ENCODE assay signal across 7 mouse cellular contexts in genomic region chr15:98089421-98090183, GRCm38 (mm10). TPM values are rescaled to one million over a fixed set of nuclear protein-coding genes. Genes with fewer than 3 reads are reported as not detected.
A peak's percentile ranks its signal among the peaks of the same experiment; 100 is the strongest.
DNase-seq lines count a peak whose midpoint lies in the region; ATAC-seq and TF ChIP-seq lines count a peak whose summit lies in the region.

No protein-coding gene starts in this region.

- intact Hi-C loops in left cerebral cortex, postnatal 25 days (cut with DNase I), result loop anchor here (5.0 to 10.0 kb wide), 3 partner anchors 78 to 415 kb away; partner anchors contain the start of genes Asb8, Ccdc184 and Zfp641
- intact Hi-C loops in left cerebral cortex, postnatal 10 days (cut with DNase I), result loop anchor here (5.0 kb wide), 2 partner anchors 58 to 83 kb away; no protein-coding TSS in a partner anchor

- no peak overlapping the region for H3K4me3 ChIP-seq in G1E (ENCODE audit: low read depth, low read length)
- H3K4me3 ChIP-seq in spleen, adult 2 months (ENCODE audit: extremely low read depth, insufficient read depth, insufficient read length), result peak overlapping the region; percentile 53

- TF ChIP-seq POLR2A in spleen, adult 2 months (IDR thresholded peaks at IDR 0.05; ENCODE audit: low read depth, low read length), result no peak

- peaks cover 50% of the 10 kb centered on the region for H3K36me3 ChIP-seq in G1E (replicated peaks)
- H3K36me3 ChIP-seq in spleen, adult 2 months (ENCODE audit: control insufficient read depth, insufficient read depth, low read length), result peaks cover 10% of the 10 kb centered on the region

- no peak for ATAC-seq in G1E (ENCODE audit: extremely low read depth, insufficient number of reproducible peaks, low FRiP score, poor library complexity, severe bottlenecking)

- H3K9me3 ChIP-seq in G1E (replicated peaks), result no peaks in the 10 kb centered on the region

- 19% methylated on average over 9 of the region's 9 CpGs for WGBS in spleen, adult 2 months

- H3K4me1 ChIP-seq in G1E (ENCODE audit: insufficient read depth, low read depth, low read length), result peaks cover 20% of the 10 kb centered on the region
- H3K4me1 ChIP-seq in spleen, adult 2 months (ENCODE audit: control insufficient read depth, insufficient read depth, insufficient read length), result peaks cover 7% of the 10 kb centered on the region

- H3K27me3 ChIP-seq in G1E (ENCODE audit: insufficient read depth, low read length), result no peaks in the 10 kb centered on the region
- no peaks in the 10 kb centered on the region for H3K27me3 ChIP-seq in spleen, adult 2 months (ENCODE audit: control insufficient read depth, insufficient read depth, low read length)

- TF ChIP-seq CTCF in G1E (IDR thresholded peaks at IDR 0.05; ENCODE audit: low read depth, low read length), result 0 out of 2 replicates have a peak, but pooled peaks have one; percentile 14
- peak; percentile 19; the same call in 1 of the 2 replicates for TF ChIP-seq CTCF in spleen, adult 2 months (IDR thresholded peaks at IDR 0.05; ENCODE audit: extremely low read depth, insufficient read depth, insufficient read length, insufficient replicate concordance)

- DNase-seq in left cerebral cortex, postnatal 25 days (ENCODE audit: low spot score in 2 of 2), result peak; percentile 28 to 34
- no peak for DNase-seq in left cerebral cortex, adult 11 months (ENCODE audit: low spot score)
- DNase-seq in G1E (ENCODE audit: low spot score), result no peak
- peak; percentile 37 to 61 for DNase-seq in adrenal gland, postnatal 36 days
- peak; percentile 65 for DNase-seq in kidney, postnatal 10 days
- DNase-seq in spleen, adult 2 months (ENCODE audit: low read depth in 1 of 2, low spot score in 2 of 2), result peak; percentile 40 to 62
- no peak for DNase-seq in left cerebral cortex, postnatal 10 days (ENCODE audit: extremely low spot score in 1 of 2, low spot score in 2 of 2)

- peak overlapping the region; percentile 73 for H3K27ac ChIP-seq in spleen, adult 2 months (ENCODE audit: insufficient read depth, low read length)

RNA-seq across cellular contexts. Expression of gene Pfkm, which starts 2.8 kb away (rescaled TPM):
- total RNA-seq in left cerebral cortex, postnatal 25 days (2021), result 100 to 1,000 TPM; 398 to 408 TPM
- total RNA-seq in G1E (2014; fragmentation: Nextera tagmentation) (9.0 and 13.5 TPM in 2 replicates), G1E (2017) (42.7 and 48.1 TPM in 2 replicates)
- 10.2 and 13.3 TPM in 2 replicates for polyA plus RNA-seq in G1E (2012)
- 10 to 100 TPM; 59.9 to 65.4 TPM for total RNA-seq in adrenal gland, postnatal 36 days (2021)
- polyA plus RNA-seq in spleen, adult 2 months (2012; rRNA removed), result 6.4 and 7.8 TPM in 2 replicates
- total RNA-seq in left cerebral cortex, postnatal 10 days (2021), result 100 to 1,000 TPM; 267 to 286 TPM

RNA-seq across cellular contexts. Expression of gene Senp1, which starts 3.9 kb away (rescaled TPM):
- 10 to 100 TPM in 1 of 2 experiments, 1 to 10 TPM in 1; 9.6 to 12.5 TPM for total RNA-seq in left cerebral cortex, postnatal 25 days (2021)
- 61.3 and 71.2 TPM in 2 replicates for total RNA-seq in G1E (2014; fragmentation: Nextera tagmentation)
- 44.4 and 55.5 TPM in 2 replicates for total RNA-seq in G1E (2017)
- 17.1 and 18.8 TPM in 2 replicates for polyA plus RNA-seq in G1E (2012)
- total RNA-seq in adrenal gland, postnatal 36 days (2021), result 10 to 100 TPM; 16.0 to 16.8 TPM
- 9.9 and 11.4 TPM in 2 replicates for polyA plus RNA-seq in spleen, adult 2 months (2012; rRNA removed)
- total RNA-seq in left cerebral cortex, postnatal 10 days (2021), result 10 to 100 TPM; 13.6 to 14.1 TPM

Comparison
In these comparisons a context has a peak if more than half of its experiments do, and no peak if none do; other contexts are left out.
1. DNase-seq: peak in left cerebral cortex, postnatal 25 days (2 of 2), adrenal gland, postnatal 36 days (2 of 2), kidney, postnatal 10 days (single experiment) and spleen, adult 2 months (2 of 2); none in left cerebral cortex, adult 11 months (single experiment), G1E (single experiment) and left cerebral cortex, postnatal 10 days (0 of 2).
2. RNA of gene Pfkm, which starts 2.8 kb away (total RNA-seq): 398 to 408 TPM in left cerebral cortex, postnatal 25 days and 267 to 286 TPM in left cerebral cortex, postnatal 10 days; 59.9 to 65.4 TPM in adrenal gland, postnatal 36 days and 9.0 to 48.1 TPM in G1E; every median in the first group is over 4 times any median in the second.